Mouse (Mus musculus): ENCODE measurements around the gene Stim1. TPM values are rescaled to one million over a fixed set of nuclear protein-coding genes. Genes with fewer than 3 reads are reported as not detected.

Stim1 gene
- polyA plus RNA-seq, 1 experiment from 2014 or later, result 23.3 TPM

GRCm38 (mm10) chr7:102338956-102339355 lies 71.3 kb downstream of the Stim1 start:
- Histone ChIP-seq H3K36me3 (ENCODE audit: control insufficient read depth, insufficient read depth, low read length) (no peaks in the 10 kb centered on the region), H3K4me1 (replicated peaks; ENCODE audit: control insufficient read depth, insufficient read depth, low read length) (no peaks in the 10 kb centered on the region; the same call in none of the 2 replicates), H3K4me3 (ENCODE audit: low read depth, low read length) (no peak overlapping the region), H3K9ac (ENCODE audit: low read depth, low read length) (no peak overlapping the region), H3K27ac (ENCODE audit: low read depth, low read length) (no peak overlapping the region), H3K27me3 (replicated peaks; ENCODE audit: control insufficient read depth, insufficient read depth, low read length) (no peaks in the 10 kb centered on the region), H3K9me3 (ENCODE audit: control insufficient read depth, low read length) (no peaks in the 10 kb centered on the region), H3K4me2 (no peak overlapping the region)
- 75% methylated on average over 3 of the region's 3 CpGs for WGBS
- DNase-seq (ENCODE audit: low spot score), result no peak
- ATAC-seq (replicated peaks; ENCODE audit: low FRiP score), result no peak

GRCm38 (mm10) chr7:102345893-102346292 lies 78.3 kb downstream of the Stim1 start:
- Histone ChIP-seq H3K36me3 (ENCODE audit: control insufficient read depth, insufficient read depth, low read length) (no peaks in the 10 kb centered on the region), H3K4me2 (no peak overlapping the region), H3K27ac (ENCODE audit: low read depth, low read length) (no peak overlapping the region), H3K9me3 (ENCODE audit: control insufficient read depth, low read length) (no peaks in the 10 kb centered on the region), H3K27me3 (replicated peaks; ENCODE audit: control insufficient read depth, insufficient read depth, low read length) (no peaks in the 10 kb centered on the region), H3K4me1 (replicated peaks; ENCODE audit: control insufficient read depth, insufficient read depth, low read length) (no peaks in the 10 kb centered on the region), H3K4me3 (ENCODE audit: low read depth, low read length) (no peak overlapping the region), H3K9ac (ENCODE audit: low read depth, low read length) (no peak overlapping the region)
- no peak for DNase-seq (ENCODE audit: low spot score)
- ATAC-seq (replicated peaks; ENCODE audit: low FRiP score), result no peak
- WGBS, result 73% methylated on average over 2 of the region's 2 CpGs

- H3K4me1 ChIP-seq (replicated peaks; ENCODE audit: control insufficient read depth, insufficient read depth, low read length), result no peaks in the 10 kb centered on the region
- ATAC-seq (replicated peaks; ENCODE audit: low FRiP score) (no peak), DNase-seq (ENCODE audit: low spot score) (no peak)
- H3K9me3 ChIP-seq (ENCODE audit: control insufficient read depth, low read length), result no peaks in the 10 kb centered on the region
- no peak overlapping the region for H3K4me3 ChIP-seq (ENCODE audit: low read depth, low read length)
- no peaks in the 10 kb centered on the region for H3K27me3 ChIP-seq (replicated peaks; ENCODE audit: control insufficient read depth, insufficient read depth, low read length)
- no peak overlapping the region for H3K27ac ChIP-seq (ENCODE audit: low read depth, low read length)
- 59% methylated on average over 3 of the region's 3 CpGs for WGBS
- no peak overlapping the region for H3K9ac ChIP-seq (ENCODE audit: low read depth, low read length)
- no peaks in the 10 kb centered on the region for H3K36me3 ChIP-seq (ENCODE audit: control insufficient read depth, insufficient read depth, low read length)
- no peak overlapping the region for H3K4me2 ChIP-seq
These were observed 79.7 kb downstream of the Stim1 start for GRCm38 (mm10) chr7:102347327-102347726.

- 77% methylated on average over 2 of the region's 2 CpGs for WGBS
- DNase-seq (ENCODE audit: low spot score) (no peak), ATAC-seq (replicated peaks; ENCODE audit: low FRiP score) (no peak)
- Histone ChIP-seq H3K4me1 (replicated peaks; ENCODE audit: control insufficient read depth, insufficient read depth, low read length) (no peaks in the 10 kb centered on the region), H3K4me3 (ENCODE audit: low read depth, low read length) (no peak overlapping the region), H3K9me3 (ENCODE audit: control insufficient read depth, low read length) (no peaks in the 10 kb centered on the region), H3K9ac (ENCODE audit: low read depth, low read length) (no peak overlapping the region), H3K36me3 (ENCODE audit: control insufficient read depth, insufficient read depth, low read length) (no peaks in the 10 kb centered on the region), H3K27ac (ENCODE audit: low read depth, low read length) (no peak overlapping the region), H3K27me3 (replicated peaks; ENCODE audit: control insufficient read depth, insufficient read depth, low read length) (no peaks in the 10 kb centered on the region), H3K4me2 (no peak overlapping the region)
These were observed 81.1 kb downstream of the Stim1 start for GRCm38 (mm10) chr7:102348681-102349080.

- no peaks in the 10 kb centered on the region for H3K27me3 ChIP-seq (replicated peaks; ENCODE audit: control insufficient read depth, insufficient read depth, low read length)
- no peak overlapping the region for H3K4me3 ChIP-seq (ENCODE audit: low read depth, low read length)
- H3K9me3 ChIP-seq (ENCODE audit: control insufficient read depth, low read length), result no peaks in the 10 kb centered on the region
- no peak overlapping the region for H3K27ac ChIP-seq (ENCODE audit: low read depth, low read length)
- no peaks in the 10 kb centered on the region for H3K36me3 ChIP-seq (ENCODE audit: control insufficient read depth, insufficient read depth, low read length)
- no peak overlapping the region for H3K9ac ChIP-seq (ENCODE audit: low read depth, low read length)
- no peak for ATAC-seq (replicated peaks; ENCODE audit: low FRiP score)
- 74% methylated on average over 5 of the region's 5 CpGs for WGBS
- H3K4me1 ChIP-seq (replicated peaks; ENCODE audit: control insufficient read depth, insufficient read depth, low read length), result no peaks in the 10 kb centered on the region
- no peak for DNase-seq (ENCODE audit: low spot score)
- no peak overlapping the region for H3K4me2 ChIP-seq
These were observed 81.6 kb downstream of the Stim1 start for GRCm38 (mm10) chr7:102349236-102349635.

- no peak overlapping the region for H3K4me3 ChIP-seq (ENCODE audit: low read depth, low read length)
- no peak overlapping the region for H3K9ac ChIP-seq (ENCODE audit: low read depth, low read length)
- DNase-seq (ENCODE audit: low spot score), result no peak
- H3K9me3 ChIP-seq (ENCODE audit: control insufficient read depth, low read length), result no peaks in the 10 kb centered on the region
- no peak for ATAC-seq (replicated peaks; ENCODE audit: low FRiP score)
- no peaks in the 10 kb centered on the region for H3K36me3 ChIP-seq (ENCODE audit: control insufficient read depth, insufficient read depth, low read length)
- WGBS, result 40% methylated on average over 1 of the region's 1 CpGs
- H3K27ac ChIP-seq (ENCODE audit: low read depth, low read length), result no peak overlapping the region
- H3K27me3 ChIP-seq (replicated peaks; ENCODE audit: control insufficient read depth, insufficient read depth, low read length), result no peaks in the 10 kb centered on the region
- H3K4me1 ChIP-seq (replicated peaks; ENCODE audit: control insufficient read depth, insufficient read depth, low read length), result no peaks in the 10 kb centered on the region
- no peak overlapping the region for H3K4me2 ChIP-seq
These were observed 85.8 kb downstream of the Stim1 start for GRCm38 (mm10) chr7:102353420-102353819.

GRCm38 (mm10) chr7:102358124-102358523 lies 90.5 kb downstream of the Stim1 start:
- Histone ChIP-seq H3K4me2 (no peak overlapping the region), H3K4me1 (replicated peaks; ENCODE audit: control insufficient read depth, insufficient read depth, low read length) (no peaks in the 10 kb centered on the region), H3K9me3 (ENCODE audit: control insufficient read depth, low read length) (no peaks in the 10 kb centered on the region), H3K4me3 (ENCODE audit: low read depth, low read length) (no peak overlapping the region), H3K27me3 (replicated peaks; ENCODE audit: control insufficient read depth, insufficient read depth, low read length) (no peaks in the 10 kb centered on the region), H3K36me3 (ENCODE audit: control insufficient read depth, insufficient read depth, low read length) (no peaks in the 10 kb centered on the region), H3K27ac (ENCODE audit: low read depth, low read length) (no peak overlapping the region), H3K9ac (ENCODE audit: low read depth, low read length) (no peak overlapping the region)
- no peak for DNase-seq (ENCODE audit: low spot score)
- no peak for ATAC-seq (replicated peaks; ENCODE audit: low FRiP score)
- 83% methylated on average over 3 of the region's 3 CpGs for WGBS

GRCm38 (mm10) chr7:102361297-102361696 lies 93.7 kb downstream of the Stim1 start:
- Histone ChIP-seq H3K9me3 (ENCODE audit: control insufficient read depth, low read length) (no peaks in the 10 kb centered on the region), H3K4me1 (replicated peaks; ENCODE audit: control insufficient read depth, insufficient read depth, low read length) (no peaks in the 10 kb centered on the region), H3K4me2 (no peak overlapping the region), H3K36me3 (ENCODE audit: control insufficient read depth, insufficient read depth, low read length) (no peaks in the 10 kb centered on the region), H3K4me3 (ENCODE audit: low read depth, low read length) (no peak overlapping the region), H3K27ac (ENCODE audit: low read depth, low read length) (no peak overlapping the region), H3K9ac (ENCODE audit: low read depth, low read length) (no peak overlapping the region), H3K27me3 (replicated peaks; ENCODE audit: control insufficient read depth, insufficient read depth, low read length) (no peaks in the 10 kb centered on the region)
- no peak for ATAC-seq (replicated peaks; ENCODE audit: low FRiP score)
- 59% methylated on average over 2 of the region's 2 CpGs for WGBS
- DNase-seq (ENCODE audit: low spot score), result no peak

GRCm38 (mm10) chr7:102363853-102364252 lies 96.2 kb downstream of the Stim1 start:
- no peaks in the 10 kb centered on the region for H3K36me3 ChIP-seq (ENCODE audit: control insufficient read depth, insufficient read depth, low read length)
- no peak overlapping the region for H3K27ac ChIP-seq (ENCODE audit: low read depth, low read length)
- H3K4me3 ChIP-seq (ENCODE audit: low read depth, low read length), result no peak overlapping the region
- no peak overlapping the region for H3K4me2 ChIP-seq
- H3K9ac ChIP-seq (ENCODE audit: low read depth, low read length), result no peak overlapping the region
- 88% methylated on average over 1 of the region's 1 CpGs for WGBS
- H3K4me1 ChIP-seq (replicated peaks; ENCODE audit: control insufficient read depth, insufficient read depth, low read length), result no peaks in the 10 kb centered on the region
- DNase-seq (ENCODE audit: low spot score) (no peak), ATAC-seq (replicated peaks; ENCODE audit: low FRiP score) (no peak)
- H3K27me3 ChIP-seq (replicated peaks; ENCODE audit: control insufficient read depth, insufficient read depth, low read length), result no peaks in the 10 kb centered on the region
- no peaks in the 10 kb centered on the region for H3K9me3 ChIP-seq (ENCODE audit: control insufficient read depth, low read length)

Data from liver, embryonic 11.5 days (tissue).